Mouse (Mus musculus) left cerebral cortex, postnatal 36 days (tissue): ENCODE measurements around the gene Tln1. TPM values are rescaled to one million over a fixed set of nuclear protein-coding genes. Genes with fewer than 3 reads are reported as not detected.
"Not testable (repeated sequence)": the region's sequence is repeated elsewhere in the genome, so short reads cannot be mapped to it uniquely, and the experiment has no call there.

Source experiments
- DNase-seq, 2 experiments: peaks; one replicate each; pipeline ENCODE4 v3.0.0; 2021 to 2022; ENCODE audit warnings: low spot score in 2 of 2, mixed read lengths in 1 of 2
- intact Hi-C: fragments of 180-260 bp; cut with DNase I; formaldehyde crosslinking; loops from one replicate; pipeline ENCODE4 v1.15.1; 2025
- total RNA-seq, 2 experiments: library from RNA; stranded (reverse); gene quantifications; 2 replicates each; pipeline ENCODE4 v1.2.3; 2021

Gene Tln1
- 10 to 100 TPM; 43.0 to 45.4 TPM for total RNA-seq

- peak; percentile 95 to 96 for DNase-seq
- intact Hi-C loops = loop anchor here (2.0 to 10.0 kb wide), 3 partner anchors 17 to 527 kb away; partner anchors contain the start of genes Gba2, Rgp1 and Stoml2
These were observed at the start of gene Tln1, which contains the start of gene Creb3 for GRCm38 (mm10) chr4:43561997-43562768. Gene Tln1 (minus strand): TSS chr4:43562691. Gene Creb3 (plus strand): TSS chr4:43562332.

- intact Hi-C loops = no loop called here
These were observed 42.5 kb upstream of the Tln1 start for GRCm38 (mm10) chr4:43604751-43605685.

GRCm38 (mm10) chr4:43604099-43604498 is 41.6 kb upstream of the Tln1 start:
- no peak for DNase-seq
- intact Hi-C loops = no loop called here

More at GRCm38 (mm10) chr4:43604751-43605685, 42.5 kb upstream of the Tln1 start:
- DNase-seq = no peak

- DNase-seq = no peak
- intact Hi-C loops = no loop called here
These were observed 37.9 kb upstream of the Tln1 start for GRCm38 (mm10) chr4:43600195-43600934.

- intact Hi-C loops = no loop called here
- DNase-seq = no peak
These were observed 36.3 kb upstream of the Tln1 start for GRCm38 (mm10) chr4:43598650-43599380.

GRCm38 (mm10) chr4:43598200-43598599 is 35.7 kb upstream of the Tln1 start:
- intact Hi-C loops = no loop called here
- no peak for DNase-seq

GRCm38 (mm10) chr4:43596597-43596996 is 34.1 kb upstream of the Tln1 start:
- DNase-seq, intact Hi-C loops: not testable (repeated sequence)

GRCm38 (mm10) chr4:43593453-43593852 is 31.0 kb upstream of the Tln1 start:
- no peak for DNase-seq
- intact Hi-C loops = no loop called here

GRCm38 (mm10) chr4:43591961-43592360 is 29.5 kb upstream of the Tln1 start:
- DNase-seq = no peak
- intact Hi-C loops = no loop called here

GRCm38 (mm10) chr4:43591543-43591942 is 29.1 kb upstream of the Tln1 start:
- no peak for DNase-seq

GRCm38 (mm10) chr4:43587681-43588080 is 25.2 kb upstream of the Tln1 start:
- intact Hi-C loops = no loop called here
- no peak for DNase-seq

More at GRCm38 (mm10) chr4:43591543-43591942, 29.1 kb upstream of the Tln1 start:
- intact Hi-C loops = no loop called here

GRCm38 (mm10) chr4:43586411-43586810 is 23.9 kb upstream of the Tln1 start:
- intact Hi-C loops = no loop called here
- no peak for DNase-seq

- intact Hi-C loops = no loop called here
- no peak for DNase-seq
These were observed 23.2 kb upstream of the Tln1 start for GRCm38 (mm10) chr4:43585682-43586081.

- intact Hi-C loops = no loop called here
- DNase-seq = no peak
These were observed 22.2 kb upstream of the Tln1 start, which contains the start of gene Msmp for GRCm38 (mm10) chr4:43584444-43585416. Gene Msmp (minus strand): TSS chr4:43584494.

GRCm38 (mm10) chr4:43583421-43583820 is 20.9 kb upstream of the Tln1 start:
- intact Hi-C loops = no loop called here
- DNase-seq = no peak

GRCm38 (mm10) chr4:43582241-43582640 is 19.8 kb upstream of the Tln1 start:
- DNase-seq = no peak
- intact Hi-C loops = no loop called here

- intact Hi-C loops = no loop called here
- DNase-seq = no peak
These were observed 18.9 kb upstream of the Tln1 start for GRCm38 (mm10) chr4:43581381-43581780.

GRCm38 (mm10) chr4:43580721-43581120 is 18.2 kb upstream of the Tln1 start:
- intact Hi-C loops = no loop called here

More at GRCm38 (mm10) chr4:43580721-43581120, 18.2 kb upstream of the Tln1 start:
- no peak for DNase-seq
